Mouse (Mus musculus) splenic B cell, adult 2 months (primary cell): ENCODE data around the gene Ryk.

Experiments used
- DNase-seq: peaks from one replicate; pipeline ENCODE4 v3.0.0-alpha.2; 2011; ENCODE audit warnings: low read depth, low spot score
- H3K27me3 ChIP-seq: 2 replicates; pipeline ENCODE4 v1.6.1; 2012; ENCODE audit warnings: mild to moderate bottlenecking, low read length, moderate library complexity, mixed read lengths; ENCODE audit not compliant: control insufficient read depth, poor library complexity, insufficient read depth, severe bottlenecking
- H3K36me3 ChIP-seq: 2 replicates; pipeline ENCODE4 v1.6.1; 2012; ENCODE audit warnings: mild to moderate bottlenecking, low read length, moderate library complexity, mixed read lengths; ENCODE audit not compliant: control insufficient read depth, poor library complexity, insufficient read depth, severe bottlenecking

Ryk gene

DNA sequence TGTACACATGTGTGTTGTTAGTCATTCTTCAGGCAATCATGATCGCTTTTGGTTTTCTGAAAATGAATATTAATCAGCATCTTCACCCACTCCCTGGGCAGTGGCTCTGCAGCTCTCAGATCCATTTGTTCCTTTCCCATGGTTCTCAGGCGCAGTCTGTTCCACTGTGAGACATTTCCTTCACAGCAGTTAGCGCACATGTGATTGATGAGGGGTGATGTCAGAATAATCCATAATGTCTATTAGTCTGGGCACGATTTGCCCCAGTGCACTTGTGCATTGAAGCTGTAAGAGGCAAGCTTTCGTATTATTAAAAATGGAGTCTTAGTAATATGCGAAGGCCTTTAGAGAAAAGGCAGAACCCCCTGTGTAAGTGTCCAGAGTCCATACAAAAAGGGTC, 95.1 kb downstream of the Ryk start:
- Histone ChIP-seq H3K36me3 (no peaks in the 10 kb centered on the region), H3K27me3 (no peaks in the 10 kb centered on the region)
- no peak for DNase-seq

DNA sequence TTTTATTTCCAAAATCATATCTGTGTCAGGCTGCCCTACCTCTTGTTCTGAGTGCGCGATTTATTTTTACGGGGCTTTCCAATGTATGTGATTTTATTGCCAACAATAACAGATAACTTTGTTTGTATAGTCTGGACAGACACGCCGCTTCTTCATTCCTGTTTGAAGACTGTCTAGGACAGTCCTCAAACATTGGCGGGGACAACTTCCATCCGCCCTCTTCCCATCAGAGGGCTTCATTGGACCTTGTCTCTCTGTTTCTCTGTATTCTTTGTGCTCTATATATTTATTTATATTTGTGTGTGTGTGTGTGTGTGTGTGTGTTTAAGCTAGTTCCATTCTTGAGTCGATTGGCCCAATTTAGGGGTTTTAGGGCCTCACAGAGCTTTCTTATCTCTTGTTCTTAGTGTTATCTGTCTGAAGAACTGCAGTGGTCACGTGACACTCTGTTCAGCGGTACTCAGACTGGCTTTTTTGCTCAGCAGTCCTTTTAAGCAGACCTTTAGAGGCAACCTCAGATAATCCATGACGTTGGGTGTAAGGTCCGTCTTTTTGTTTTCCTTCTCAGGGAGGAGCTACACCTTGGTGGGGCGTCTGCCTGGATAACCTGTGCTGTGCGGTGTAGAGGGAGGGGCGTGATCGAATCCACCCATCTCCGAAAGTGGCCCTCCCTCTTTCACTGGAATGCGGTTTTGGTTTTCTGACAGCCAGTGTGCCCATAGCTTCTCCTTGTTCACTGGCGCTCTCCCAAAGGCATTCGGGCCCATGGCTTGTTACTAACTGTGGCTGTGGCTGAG, 99.4 kb downstream of the Ryk start:
- no peak for DNase-seq
- Histone ChIP-seq H3K27me3 (no peaks in the 10 kb centered on the region), H3K36me3 (no peaks in the 10 kb centered on the region)

DNA sequence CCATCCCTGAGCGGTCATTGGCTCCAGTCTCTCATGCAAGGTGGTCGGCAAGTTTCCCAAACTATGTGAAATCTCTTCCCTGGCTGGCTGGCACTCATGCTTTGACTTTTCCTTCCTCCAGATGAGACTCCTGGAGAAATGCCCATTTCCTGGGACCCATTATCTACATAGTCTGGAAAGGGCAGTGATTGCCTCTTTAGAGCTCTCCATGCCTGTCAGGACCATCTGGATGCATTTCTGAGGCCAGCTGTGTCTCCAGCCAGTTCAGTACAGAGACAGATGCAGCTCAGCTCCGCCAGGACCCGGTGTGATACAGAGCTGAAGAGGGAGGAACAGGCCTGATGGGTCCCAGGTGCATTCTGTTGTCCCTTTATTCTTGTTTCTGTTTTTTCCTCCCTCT, 107.5 kb downstream of the Ryk start:
- Histone ChIP-seq H3K36me3 (no peaks in the 10 kb centered on the region), H3K27me3 (0 out of 2 replicates have a peak, but pooled peaks cover 2% of the 10 kb centered on the region)
- no peak for DNase-seq

DNA sequence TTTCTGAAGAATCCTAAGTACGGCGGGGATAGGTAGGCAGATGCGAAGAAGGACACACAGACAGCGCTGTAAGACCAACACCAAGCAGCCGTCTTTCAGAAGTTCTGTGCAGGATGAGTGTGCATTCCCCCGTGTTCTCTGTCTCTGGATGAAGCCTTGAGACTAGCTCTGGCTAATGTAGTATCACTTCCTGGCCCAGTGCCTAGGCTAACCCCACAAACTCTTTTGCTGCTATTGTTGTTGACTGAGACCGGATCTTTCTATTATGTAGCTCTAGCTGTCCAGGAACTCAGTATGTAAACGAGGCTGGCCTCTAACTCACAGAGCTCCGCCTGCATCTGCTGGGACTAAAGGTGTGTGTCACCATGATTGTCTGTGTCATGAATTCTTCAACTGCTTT, 110.2 kb downstream of the Ryk start:
- H3K27me3 ChIP-seq = 0 out of 2 replicates have a peak, but pooled peaks cover 1% of the 10 kb centered on the region
- no peak for DNase-seq
- H3K36me3 ChIP-seq = no peaks in the 10 kb centered on the region

DNA sequence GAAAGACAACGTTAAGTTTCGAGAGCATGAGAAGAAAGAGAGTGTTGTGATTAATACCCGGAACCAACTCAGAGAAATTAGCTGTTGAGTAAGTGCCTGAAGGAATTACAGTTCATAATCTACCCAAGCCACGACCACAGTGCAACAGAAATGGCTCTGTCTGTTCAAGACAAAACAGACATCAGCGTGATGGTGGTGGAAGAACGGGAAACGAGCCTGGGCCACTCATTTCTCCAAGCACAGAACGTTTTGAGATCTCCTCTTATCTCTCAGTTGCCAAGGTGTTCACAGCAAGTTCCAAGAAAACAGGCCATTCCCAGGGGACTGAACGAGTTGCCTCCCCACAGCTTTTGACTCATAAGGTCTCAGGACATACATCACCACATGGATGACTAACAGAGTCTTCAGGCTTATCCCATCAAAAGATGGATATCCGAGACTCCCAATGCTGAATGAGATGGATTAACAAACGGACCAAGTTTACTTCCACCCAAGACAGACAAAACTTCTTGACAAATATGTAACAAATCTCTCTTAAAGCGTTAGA, 111.8 kb downstream of the Ryk start:
- Histone ChIP-seq H3K27me3 (no peaks in the 10 kb centered on the region), H3K36me3 (no peaks in the 10 kb centered on the region)
- no peak for DNase-seq

DNA sequence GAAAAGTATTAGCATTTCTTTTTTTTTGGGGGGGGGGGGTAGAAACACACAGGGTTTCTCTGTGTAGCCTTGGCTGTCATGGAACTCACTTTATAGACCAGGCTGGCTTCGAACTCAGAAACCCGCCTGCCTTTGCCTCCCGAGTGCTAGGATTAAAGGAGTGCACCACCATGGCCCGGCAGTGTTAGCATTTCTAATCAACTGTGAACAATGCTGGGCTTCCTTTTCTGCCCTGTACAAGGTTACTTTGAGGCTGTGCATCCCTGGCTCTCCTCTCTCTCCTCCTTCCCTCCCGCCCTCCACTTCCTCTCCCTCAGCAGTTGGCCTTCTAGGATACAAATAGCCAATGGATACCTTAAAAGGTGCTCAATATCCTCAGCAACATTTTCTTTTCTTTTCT, 114.0 kb downstream of the Ryk start:
- DNase-seq = no peak
- Histone ChIP-seq H3K36me3 (no peaks in the 10 kb centered on the region), H3K27me3 (no peaks in the 10 kb centered on the region)

DNA sequence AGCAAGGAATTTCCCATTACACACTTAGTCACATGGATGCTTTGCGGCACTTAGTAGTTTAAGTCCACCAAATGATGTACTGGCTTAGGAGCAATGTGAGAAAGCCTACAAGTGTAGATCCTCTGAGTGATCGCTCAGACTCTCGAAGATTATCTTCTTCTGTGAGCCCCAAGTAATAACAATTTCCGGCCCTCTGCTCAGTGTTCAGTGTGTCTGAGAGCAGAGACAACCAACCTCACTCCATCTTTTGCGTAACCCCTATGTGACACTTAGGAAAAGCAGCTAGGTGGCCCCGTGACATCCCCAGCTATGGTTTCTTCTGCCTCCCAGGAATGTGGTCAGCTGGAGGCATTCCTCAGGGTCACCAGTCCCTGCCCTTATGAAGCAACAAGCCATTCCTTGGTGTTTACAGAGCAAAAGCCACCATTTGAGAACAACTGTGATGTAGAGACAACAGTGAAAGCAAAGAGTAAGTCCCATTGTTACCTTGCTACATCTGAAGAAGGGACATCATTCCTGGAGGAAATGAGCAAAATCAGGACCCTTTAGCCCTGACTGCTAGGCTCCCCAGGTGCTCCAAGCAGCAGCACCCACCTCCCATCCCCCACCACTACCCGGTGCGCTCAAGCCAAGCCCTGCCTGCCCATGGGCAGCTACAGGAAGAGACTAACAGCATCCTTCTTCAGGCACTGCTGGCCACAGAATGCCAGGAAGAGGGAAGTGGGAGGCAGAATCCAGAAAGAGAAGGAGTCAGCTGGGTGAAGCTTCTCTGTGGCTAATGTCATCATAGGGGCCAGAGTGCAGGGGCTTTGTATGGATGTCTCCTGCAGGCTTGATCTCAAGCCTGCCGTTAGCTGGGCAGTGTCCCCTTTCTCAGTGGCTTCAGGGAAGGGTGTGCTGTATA, 116.6 kb downstream of the Ryk start:
- DNase-seq = no peak
- no peaks in the 10 kb centered on the region for H3K36me3 ChIP-seq
- H3K27me3 ChIP-seq = no peaks in the 10 kb centered on the region

DNA sequence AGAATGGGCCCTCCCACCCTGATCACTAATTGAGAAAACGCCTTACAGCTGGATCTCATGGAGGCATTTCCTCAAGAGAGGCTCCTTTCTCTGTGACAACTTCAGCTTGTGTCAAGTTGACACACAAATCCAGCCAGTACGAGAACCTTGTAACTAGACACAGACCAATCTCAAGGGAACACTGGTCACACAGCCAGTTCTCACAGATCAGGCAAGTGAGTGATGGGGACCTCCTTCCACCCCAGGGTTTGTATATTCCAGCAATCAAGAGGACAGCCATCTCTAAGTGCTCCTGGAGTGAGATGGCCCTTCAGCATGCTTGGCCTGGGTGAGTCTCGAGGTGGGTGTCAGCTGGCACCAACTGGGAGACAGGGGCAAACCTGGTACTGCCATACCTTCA, 121.1 kb downstream of the Ryk start:
- no peaks in the 10 kb centered on the region for H3K36me3 ChIP-seq
- no peak for DNase-seq
- H3K27me3 ChIP-seq = no peaks in the 10 kb centered on the region
